Mouse (Mus musculus): ENCODE data around the gene Nav3.

Nav3 gene

DNA sequence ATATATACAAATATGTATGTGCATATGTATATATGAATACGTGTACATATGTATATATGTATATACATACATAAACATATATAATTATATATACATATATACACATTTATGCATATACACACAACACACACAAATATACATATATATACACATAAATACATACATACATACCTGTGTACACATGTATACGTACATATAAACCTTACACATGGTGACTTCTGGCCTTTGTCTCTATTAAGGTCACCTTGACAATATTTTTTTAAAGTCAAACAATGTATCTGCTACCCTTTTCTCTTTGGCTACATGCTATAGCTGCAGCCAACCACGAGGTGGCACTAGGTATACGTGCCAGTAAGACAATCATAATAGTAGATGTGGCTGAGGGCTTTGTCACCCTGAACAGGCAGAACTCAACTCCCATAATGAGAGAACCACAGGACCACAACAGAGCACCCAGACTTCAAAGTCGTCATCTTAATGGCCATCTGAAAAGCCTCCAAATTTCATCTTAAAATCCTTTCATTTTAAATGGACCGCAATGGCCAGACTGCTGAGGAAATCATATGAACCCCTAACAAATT lies 535.3 kb downstream of the Nav3 start:
- in situ Hi-C loops (cut with MboI, MseI), result no loop called here

DNA sequence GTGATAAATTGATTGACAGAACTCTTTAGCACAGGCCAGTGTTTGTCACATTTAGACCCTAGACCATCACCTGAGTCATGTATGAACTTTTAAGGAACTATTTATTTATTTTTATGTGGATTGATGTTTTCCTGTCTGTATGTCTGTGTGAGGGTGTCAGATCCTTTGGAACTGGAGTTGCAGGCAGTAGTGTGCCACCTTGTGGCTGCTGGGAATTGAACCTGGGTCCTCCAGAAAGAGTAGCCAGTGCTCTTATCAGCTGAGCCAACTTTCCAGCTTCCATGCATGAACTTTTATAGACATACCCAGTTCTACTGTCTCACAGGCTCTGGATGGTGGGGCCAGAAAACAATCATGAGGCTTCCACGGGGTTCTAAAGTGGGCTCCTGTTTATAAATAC lies 536.5 kb downstream of the Nav3 start:
- in situ Hi-C loops (cut with MboI, MseI), result no loop called here

DNA sequence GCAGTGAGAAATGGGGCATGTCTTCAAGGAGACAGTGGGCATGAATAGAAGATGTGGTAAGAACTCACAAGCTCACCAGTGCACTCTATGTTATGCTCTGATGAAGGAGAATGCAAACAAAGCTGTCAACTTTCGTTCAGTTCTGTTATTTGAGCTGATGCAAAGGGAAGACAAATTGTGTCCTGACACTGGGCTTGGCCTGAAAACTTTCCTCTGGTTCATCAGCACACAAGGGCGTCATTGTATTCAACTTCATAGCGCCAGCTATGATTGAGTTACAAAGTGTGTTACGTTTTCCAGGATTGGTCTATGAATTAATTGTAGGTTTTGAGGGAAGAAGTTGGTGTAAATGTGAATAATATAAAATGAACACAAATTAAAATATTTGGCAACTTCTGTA lies 548.8 kb downstream of the Nav3 start:
- in situ Hi-C loops (cut with MboI, MseI), result no loop called here

DNA sequence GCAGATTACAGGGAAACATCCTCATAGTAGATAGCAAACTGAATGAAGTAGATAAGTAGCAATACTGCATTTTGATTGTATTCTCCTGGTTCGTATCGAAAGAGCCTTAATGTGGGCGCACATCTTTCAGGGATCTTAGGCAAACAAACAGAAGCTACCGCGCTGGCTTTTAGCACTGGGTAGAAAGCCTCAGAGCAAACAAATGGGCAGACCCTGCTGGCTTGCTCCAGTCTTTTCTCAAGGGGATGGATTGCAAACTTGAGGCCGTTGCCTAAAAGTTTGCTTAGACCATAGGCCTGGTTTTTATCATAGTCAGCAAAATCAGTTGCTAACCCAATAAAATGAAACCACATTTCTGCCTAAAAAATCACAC lies 549.6 kb downstream of the Nav3 start:
- in situ Hi-C loops (cut with MboI, MseI), result no loop called here

DNA sequence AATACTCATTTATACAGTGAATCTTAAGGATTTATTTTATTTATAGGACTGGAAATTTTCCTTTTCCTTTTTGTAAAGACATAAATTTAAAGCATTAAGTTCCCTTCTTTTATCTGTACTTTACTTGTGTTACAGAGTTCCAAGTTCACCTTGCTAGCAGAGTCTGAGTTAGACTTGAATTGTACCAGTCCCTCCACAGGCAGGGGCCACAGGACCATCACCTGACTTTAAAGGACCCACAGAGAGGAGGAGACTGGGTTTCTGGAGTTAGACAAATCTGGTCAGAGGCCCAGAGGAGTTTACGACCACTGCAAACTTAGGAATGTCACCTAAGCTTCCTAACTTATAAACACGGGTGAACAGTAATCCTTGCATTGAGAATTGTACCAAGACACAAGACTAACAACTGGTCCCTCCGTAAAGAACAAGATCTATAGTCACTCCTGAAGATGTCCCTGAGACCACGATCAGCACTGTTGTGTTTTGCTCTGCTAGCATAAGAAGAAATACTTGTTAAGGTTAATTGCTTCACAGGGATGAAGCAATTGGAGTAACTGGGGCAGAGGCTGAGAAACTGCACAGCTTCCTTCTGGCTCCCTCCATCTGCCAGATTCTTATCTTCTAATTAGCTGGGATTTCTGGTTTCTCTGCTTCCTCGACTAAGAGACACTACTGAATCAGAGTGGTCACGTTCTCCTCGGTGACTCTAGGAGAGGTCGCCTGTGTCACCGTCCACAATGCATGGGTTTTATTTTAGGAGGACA lies 550.2 kb downstream of the Nav3 start:
- in situ Hi-C loops (cut with MboI, MseI), result no loop called here

DNA sequence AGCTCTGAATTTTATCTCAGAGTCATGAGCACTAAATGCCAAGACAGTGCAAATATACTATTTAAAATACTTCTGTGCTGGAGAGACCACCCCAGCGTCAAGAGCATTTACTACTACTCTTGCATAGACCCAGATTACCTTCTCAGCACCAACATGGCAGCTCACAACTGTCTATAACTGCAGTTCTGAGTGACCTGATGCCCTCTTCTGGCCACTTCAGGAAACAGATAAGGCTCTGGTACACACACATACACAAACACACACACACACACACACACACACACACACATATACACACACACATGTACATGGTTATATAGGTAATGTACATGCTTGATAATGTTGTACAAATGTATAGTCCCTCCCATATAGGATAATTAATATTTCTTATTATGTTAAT lies 551.2 kb downstream of the Nav3 start:
- in situ Hi-C loops (cut with MboI, MseI), result no loop called here

- in situ Hi-C loops (cut with MboI, MseI), result no loop called here
Measured at GRCm38 (mm10) chr10:109903701-109904555, 552.1 kb downstream of the Nav3 start.

DNA sequence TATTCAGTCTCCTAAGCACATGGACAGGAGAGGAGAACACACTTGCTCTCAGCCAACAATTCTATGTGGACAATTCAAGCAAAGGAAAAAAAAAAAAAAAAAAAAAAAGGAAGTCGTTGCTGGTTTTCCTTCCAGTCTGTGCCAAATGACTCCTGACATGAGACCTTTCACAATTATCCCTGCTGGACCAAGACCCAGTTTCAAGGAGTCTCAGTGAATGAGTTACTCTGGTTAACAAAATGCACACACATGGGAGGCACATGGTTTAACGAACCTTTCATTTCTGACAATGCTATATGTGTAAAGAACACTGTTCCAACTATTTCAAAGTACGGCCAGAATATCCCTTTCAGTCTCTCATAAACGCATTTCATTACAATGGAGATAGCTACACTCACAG lies 552.8 kb downstream of the Nav3 start:
- in situ Hi-C loops (cut with MboI, MseI), result no loop called here

DNA sequence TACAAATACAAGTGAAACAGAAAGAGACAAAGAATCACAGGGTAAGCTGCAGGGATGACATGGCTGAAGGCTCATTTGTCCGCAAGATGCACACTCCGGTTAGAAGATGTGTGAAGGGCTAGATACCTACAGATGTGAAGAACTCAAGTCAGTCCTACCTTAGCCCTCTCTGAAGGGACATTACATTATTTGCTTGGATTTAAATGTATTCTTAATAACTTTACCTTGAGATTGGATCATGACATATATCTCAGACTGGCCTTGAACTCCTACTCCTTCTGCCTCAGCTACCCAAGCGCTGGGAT lies 566.9 kb downstream of the Nav3 start:
- in situ Hi-C loops (cut with MboI, MseI), result no loop called here

DNA sequence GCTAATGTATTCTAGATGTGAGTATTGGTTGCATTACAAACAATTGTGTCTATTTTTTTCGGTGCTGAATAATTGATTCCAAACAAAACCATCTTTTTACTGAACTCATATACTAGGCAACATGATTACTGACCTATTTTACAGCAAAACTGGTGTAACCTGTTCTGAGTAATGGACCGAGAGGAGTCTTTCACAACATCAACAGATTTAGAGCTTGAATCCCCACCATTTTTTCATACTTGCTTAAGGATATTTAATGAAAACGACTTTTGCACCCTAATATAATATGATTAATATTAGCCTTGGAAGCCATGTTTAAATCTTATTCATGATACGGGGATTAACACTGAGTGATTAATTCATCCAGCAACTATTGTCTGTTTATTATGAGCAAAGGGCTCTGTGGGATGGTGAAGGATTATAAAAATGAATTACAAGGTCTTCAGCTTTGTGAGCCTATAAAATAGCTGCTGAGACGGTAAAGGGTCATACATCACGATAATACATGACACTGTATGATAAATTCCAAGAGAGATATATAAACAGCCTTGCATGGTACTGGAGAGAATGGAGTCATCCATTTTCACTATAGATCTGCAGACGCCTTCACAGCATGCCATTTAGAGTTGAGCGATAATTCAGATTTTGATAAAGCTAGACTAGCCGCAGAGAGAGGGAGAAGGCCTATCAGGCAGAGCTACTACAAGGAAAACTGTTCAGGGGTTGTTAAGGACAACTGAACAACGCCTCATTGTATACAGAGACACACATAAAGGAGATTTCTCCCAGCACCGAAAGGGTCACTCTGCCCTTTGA lies 567.4 kb downstream of the Nav3 start:
- in situ Hi-C loops (cut with MboI, MseI), result no loop called here

DNA sequence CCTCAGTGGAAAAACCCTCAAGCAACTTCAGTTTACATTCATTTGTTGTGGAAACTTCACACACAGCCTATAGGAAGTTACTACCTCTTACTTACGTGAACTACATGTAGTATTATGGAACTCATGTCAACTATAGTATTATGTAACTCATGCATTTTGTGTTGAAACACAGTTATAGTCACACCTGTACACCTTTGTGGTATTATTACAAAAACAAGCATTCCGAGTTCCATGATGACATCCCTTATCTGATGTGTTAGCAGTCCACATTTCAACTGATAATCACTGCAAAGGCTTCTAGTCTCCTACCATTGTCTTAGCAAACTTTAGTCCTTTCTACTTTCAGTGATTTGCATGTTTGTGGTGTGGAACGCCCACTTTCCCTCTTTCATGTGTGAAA lies 568.8 kb downstream of the Nav3 start:
- in situ Hi-C loops (cut with MboI, MseI), result no loop called here

DNA sequence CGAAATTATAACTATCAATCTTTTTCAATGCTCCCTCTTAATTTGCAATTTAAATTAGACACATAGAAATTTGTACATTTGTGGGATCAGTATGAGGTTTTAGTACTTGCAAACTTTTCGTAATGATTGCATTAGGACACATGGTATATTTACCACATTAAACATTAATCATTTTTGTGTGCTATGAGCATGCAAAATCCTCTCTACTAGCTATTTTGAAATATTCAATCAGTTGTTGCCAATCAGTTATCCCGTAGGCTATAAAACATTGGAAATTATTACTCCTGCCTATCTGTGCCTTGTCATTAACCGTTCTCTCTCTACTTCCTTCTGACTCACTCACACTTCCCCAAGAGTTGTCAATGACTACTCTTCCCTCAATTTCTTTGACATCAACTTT lies 579.9 kb downstream of the Nav3 start:
- in situ Hi-C loops (cut with MboI, MseI), result no loop called here

DNA sequence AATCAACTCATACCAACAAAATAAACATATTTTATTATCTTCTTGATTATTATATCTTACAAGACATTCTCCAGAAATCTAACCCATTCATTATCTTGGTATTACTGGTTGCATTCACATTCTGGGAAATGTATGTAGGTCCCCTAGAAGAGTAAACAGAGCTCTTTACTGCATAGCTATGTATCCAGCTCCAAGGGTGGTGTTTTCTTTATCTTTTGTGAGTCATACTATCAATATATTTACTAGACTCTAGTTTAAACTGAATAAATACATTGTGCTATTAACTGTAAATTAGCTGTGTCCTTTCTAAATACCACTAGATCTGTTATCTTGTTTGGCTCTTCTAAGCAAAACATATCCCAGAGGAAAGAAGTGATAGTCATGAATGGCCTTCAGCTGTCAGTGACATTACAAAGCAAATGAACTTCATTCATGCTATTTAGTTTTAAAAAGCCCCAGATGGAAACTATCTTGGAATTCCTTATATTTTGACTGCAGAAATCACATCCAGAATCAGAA lies 580.6 kb downstream of the Nav3 start:
- in situ Hi-C loops (cut with MboI, MseI), result no loop called here

- in situ Hi-C loops (cut with MboI, MseI), result no loop called here
Measured at GRCm38 (mm10) chr10:109874652-109875311, 581.2 kb downstream of the Nav3 start.

GRCm38 (mm10) chr10:109866063-109866462 lies 589.9 kb downstream of the Nav3 start:
- in situ Hi-C loops (cut with MboI, MseI), result no loop called here

DNA sequence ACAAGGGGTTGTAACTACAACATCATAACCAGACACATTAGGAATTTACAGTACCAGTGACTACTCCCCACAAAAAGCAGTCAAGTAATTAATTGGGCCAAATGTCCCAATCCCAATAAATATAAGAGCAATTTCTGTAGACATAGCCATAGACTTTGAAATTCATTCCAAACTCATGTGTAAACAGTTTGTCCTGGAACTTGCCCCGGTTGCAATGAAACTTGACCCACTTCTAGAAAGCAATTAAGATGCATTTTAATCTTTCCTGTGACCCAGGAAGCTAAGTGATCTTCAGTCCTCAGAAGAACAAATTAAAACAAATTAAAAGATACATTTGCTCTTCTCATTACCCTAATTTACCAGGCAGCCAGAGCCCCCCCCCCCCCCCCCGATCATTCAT lies 590.6 kb downstream of the Nav3 start:
- in situ Hi-C loops (cut with MboI, MseI), result no loop called here

GRCm38 (mm10) chr10:109864708-109865107 lies 591.3 kb downstream of the Nav3 start:
- in situ Hi-C loops (cut with MboI, MseI), result no loop called here

DNA sequence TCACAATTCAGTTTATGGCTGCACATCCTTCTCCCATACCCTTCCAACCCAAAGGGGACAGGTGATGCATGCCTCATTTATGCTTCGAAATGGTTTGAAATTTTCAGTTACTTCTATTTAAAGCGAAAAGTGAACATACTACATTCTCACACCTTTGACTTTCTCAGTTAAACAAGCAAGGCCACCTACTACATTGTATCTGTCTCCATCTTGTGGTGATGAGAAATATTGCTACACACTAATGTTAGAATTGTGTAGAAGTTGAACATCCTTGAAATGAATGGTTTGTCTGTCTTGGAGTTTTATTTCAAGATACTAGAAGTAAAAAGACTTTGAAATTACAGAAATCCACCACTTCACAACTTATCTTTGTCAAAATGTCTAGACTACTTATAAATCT lies 594.7 kb downstream of the Nav3 start:
- in situ Hi-C loops (cut with MboI, MseI), result no loop called here

DNA sequence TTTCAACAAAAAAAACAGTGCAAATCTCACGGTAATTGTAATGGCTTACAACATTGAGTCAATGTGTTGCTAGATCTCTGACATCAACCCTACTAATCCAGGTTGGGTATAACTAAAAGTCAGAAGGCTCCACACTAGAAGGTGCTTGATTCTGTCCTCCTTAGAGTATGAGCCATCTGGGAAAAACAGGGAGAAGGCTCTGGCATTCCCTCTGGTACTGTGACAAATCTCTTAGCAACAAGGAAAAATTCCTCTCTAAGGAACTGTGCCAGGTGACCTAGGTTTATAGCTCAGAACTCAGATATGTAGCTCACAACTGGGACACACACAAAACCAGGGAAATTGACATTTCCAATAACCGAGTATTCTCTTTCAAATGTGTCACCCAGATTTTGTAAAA lies 597.4 kb downstream of the Nav3 start:
- in situ Hi-C loops (cut with MboI, MseI), result loop anchor here in 1 of 2 experiments (10.0 kb wide), 1 partner anchor 1994 kb away; no protein-coding TSS in a partner anchor

DNA sequence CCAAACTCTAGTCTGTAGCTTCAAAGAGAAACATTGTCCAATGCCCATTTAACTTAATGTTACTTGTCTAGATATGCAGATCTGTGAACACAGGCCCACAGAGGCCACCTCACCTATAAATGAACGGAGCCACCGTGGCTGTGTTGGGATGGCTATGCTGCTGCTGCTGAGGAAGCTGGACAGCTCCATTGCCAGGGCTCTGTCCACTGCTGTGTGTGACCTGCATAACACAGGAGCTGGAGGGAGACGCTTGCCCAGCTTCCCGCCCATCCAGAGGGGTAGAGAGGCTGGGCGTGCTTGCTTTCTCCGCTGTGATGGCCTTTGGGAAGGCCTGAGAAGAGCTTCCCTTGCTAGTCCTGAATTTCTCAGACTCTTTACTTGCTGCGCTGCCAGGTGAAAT lies 603.6 kb downstream of the Nav3 start:
- in situ Hi-C loops (cut with MboI, MseI), result loop anchor here in 1 of 2 experiments (10.0 kb wide), 1 partner anchor 1988 kb away; no protein-coding TSS in a partner anchor

DNA sequence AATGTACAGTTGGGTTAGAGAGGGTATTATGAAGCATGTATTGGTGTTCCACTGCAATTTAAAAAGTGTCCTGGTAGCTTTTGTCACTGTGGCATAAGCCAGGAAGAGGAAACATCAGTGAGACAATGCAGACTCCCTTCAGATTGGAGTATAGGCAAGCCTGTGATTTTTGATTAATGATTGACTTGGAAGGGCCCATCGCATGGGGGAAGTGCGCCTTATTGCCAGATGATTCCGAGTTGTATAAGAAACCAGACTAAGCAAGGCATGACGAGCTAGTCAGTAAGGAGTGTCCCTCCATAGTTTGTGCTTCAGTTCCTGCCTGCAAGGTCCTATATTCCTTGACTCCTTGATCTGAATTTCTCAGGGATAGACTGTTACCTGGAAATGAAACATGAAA lies 608.4 kb downstream of the Nav3 start:
- in situ Hi-C loops (cut with MboI, MseI), result no loop called here
